Mouse (Mus musculus) megakaryocyte progenitor cell, adult 5-6 weeks (primary cell): ENCODE results near the gene Hist1h3c. TPM values are rescaled to one million over a fixed set of nuclear protein-coding genes. Genes with fewer than 3 reads are reported as not detected.
A peak's percentile ranks its signal among the peaks of the same experiment; 100 is the strongest.
"Not testable (repeated sequence)": the region's sequence is repeated elsewhere in the genome, so short reads cannot be mapped to it uniquely, and the experiment has no call there.

ENCODE experiments used
- ATAC-seq: replicated peaks from 2 replicates; pipeline ENCODE4 v1.8.0; 2016; ENCODE audit warnings: mild to moderate bottlenecking, moderate TSS enrichment, inconsistent platforms; ENCODE audit not compliant: poor library complexity
- total RNA-seq, 2 experiments: library from RNA; stranded (forward) in 1 of 2; stranded (reverse) in 1 of 2; fragments of 157-497, 149-512 nt in 1 of 2; fragments of 200-1000 nt in 1 of 2; gene quantifications; 2 replicates each; pipeline versions ENCODE4 v1.2.3 to v1.2.4; 2015 to 2017

Gene Hist1h3c
- total RNA-seq (2015) (88.8 and 93.1 TPM in 2 replicates), total RNA-seq (2017) (555 and 756 TPM in 2 replicates)

GRCm38 (mm10) chr13:23745381-23746161 is at the start of gene Hist1h3c:
TSS of gene Hist1h3c (minus strand) at chr13:23745602.
- ATAC-seq: peak; percentile 54

GRCm38 (mm10) chr13:23792520-23792919 is 47.1 kb upstream of the Hist1h3c start:
- ATAC-seq: peak; percentile 88

GRCm38 (mm10) chr13:23779025-23779424 is 33.6 kb upstream of the Hist1h3c start:
- peak; percentile 46; the same call in 1 of the 2 replicates for ATAC-seq

GRCm38 (mm10) chr13:23778339-23778738 is 32.9 kb upstream of the Hist1h3c start:
- ATAC-seq: peak; percentile 74

GRCm38 (mm10) chr13:23772561-23773313 is 27.3 kb upstream of the Hist1h3c start:
- peak; percentile 89 for ATAC-seq

GRCm38 (mm10) chr13:23769613-23770012 is 24.2 kb upstream of the Hist1h3c start, which contains the start of gene Trim38:
TSS of gene Trim38 (plus strand) at chr13:23769913.
- not testable (repeated sequence) for ATAC-seq

- peak; percentile 39 for ATAC-seq
Observed at GRCm38 (mm10) chr13:23768834-23769397, 23.5 kb upstream of the Hist1h3c start.

GRCm38 (mm10) chr13:23766772-23767171 is 21.4 kb upstream of the Hist1h3c start:
- ATAC-seq: no peak

- ATAC-seq: no peak
Observed at GRCm38 (mm10) chr13:23765172-23765513, 19.7 kb upstream of the Hist1h3c start.

- ATAC-seq: no peak
Observed at GRCm38 (mm10) chr13:23764324-23765171, 19.1 kb upstream of the Hist1h3c start.

GRCm38 (mm10) chr13:23763586-23764323 is 18.4 kb upstream of the Hist1h3c start, which contains the start of gene Hist1h1a:
TSS of gene Hist1h1a (plus strand) at chr13:23763666.
- ATAC-seq: peak; percentile 43

GRCm38 (mm10) chr13:23763242-23763585 is 17.8 kb upstream of the Hist1h3c start:
- ATAC-seq: no peak

GRCm38 (mm10) chr13:23761871-23762821 is 16.7 kb upstream of the Hist1h3c start, which contains the start of gene Hist1h3a:
TSS of gene Hist1h3a (minus strand) at chr13:23762386.
- peak; percentile 36 for ATAC-seq

GRCm38 (mm10) chr13:23760972-23761864 is 15.8 kb upstream of the Hist1h3c start, which contains the start of gene Hist1h4a:
TSS of gene Hist1h4a (minus strand) at chr13:23761230.
- peak; percentile 35 for ATAC-seq

GRCm38 (mm10) chr13:23760240-23760971 is 15.0 kb upstream of the Hist1h3c start:
- ATAC-seq: no peak

- ATAC-seq: no peak
Observed at GRCm38 (mm10) chr13:23759916-23760239, 14.5 kb upstream of the Hist1h3c start.

GRCm38 (mm10) chr13:23759251-23759771 is 13.9 kb upstream of the Hist1h3c start:
- ATAC-seq: no peak
